Mouse (Mus musculus): ENCODE data around the gene Ap4s1.

Ap4s1 gene

GRCm38 (mm10) chr12:51704572-51704971, 13.7 kb downstream of the Ap4s1 start:
- no peak for DNase-seq

GRCm38 (mm10) chr12:51705778-51706177, 14.9 kb downstream of the Ap4s1 start:
- DNase-seq: no peak

GRCm38 (mm10) chr12:51706673-51707235, 15.9 kb downstream of the Ap4s1 start:
- no peak for DNase-seq

- no peak for DNase-seq
Measured at GRCm38 (mm10) chr12:51708941-51709686, 18.3 kb downstream of the Ap4s1 start.

GRCm38 (mm10) chr12:51709741-51710140, 18.9 kb downstream of the Ap4s1 start:
- DNase-seq: no peak

GRCm38 (mm10) chr12:51710154-51710553, 19.3 kb downstream of the Ap4s1 start:
- DNase-seq: no peak

- no peak for DNase-seq
Measured at GRCm38 (mm10) chr12:51712685-51713084, 21.9 kb downstream of the Ap4s1 start.

GRCm38 (mm10) chr12:51718617-51719016, 27.8 kb downstream of the Ap4s1 start:
- no peak for DNase-seq

- DNase-seq: no peak
Measured at GRCm38 (mm10) chr12:51721836-51722235, 31.0 kb downstream of the Ap4s1 start.

GRCm38 (mm10) chr12:51729058-51729457, 38.2 kb downstream of the Ap4s1 start:
- DNase-seq: no peak

GRCm38 (mm10) chr12:51729827-51730226, 39.0 kb downstream of the Ap4s1 start:
- DNase-seq: no peak

- no peak for DNase-seq
Measured at GRCm38 (mm10) chr12:51734605-51735211, 43.9 kb downstream of the Ap4s1 start.

GRCm38 (mm10) chr12:51735840-51736271, 45.0 kb downstream of the Ap4s1 start:
- no peak for DNase-seq

GRCm38 (mm10) chr12:51736381-51736780, 45.5 kb downstream of the Ap4s1 start:
- DNase-seq: no peak

- no peak for DNase-seq
Measured at GRCm38 (mm10) chr12:51736807-51737206, 46.0 kb downstream of the Ap4s1 start.

GRCm38 (mm10) chr12:51741690-51742089, 50.9 kb downstream of the Ap4s1 start:
- no peak for DNase-seq

GRCm38 (mm10) chr12:51744957-51745356, 54.1 kb downstream of the Ap4s1 start:
- no peak for DNase-seq

- DNase-seq: no peak
Measured at GRCm38 (mm10) chr12:51747348-51747747, 56.5 kb downstream of the Ap4s1 start.

- no peak for DNase-seq
Measured at GRCm38 (mm10) chr12:51755938-51756598, 65.2 kb downstream of the Ap4s1 start.

- DNase-seq: no peak
Measured at GRCm38 (mm10) chr12:51756599-51756961, 65.7 kb downstream of the Ap4s1 start.

GRCm38 (mm10) chr12:51759374-51759773, 68.5 kb downstream of the Ap4s1 start:
- DNase-seq: no peak

- DNase-seq: no peak
Measured at GRCm38 (mm10) chr12:51767454-51767853, 76.6 kb downstream of the Ap4s1 start.

GRCm38 (mm10) chr12:51768702-51769101, 77.9 kb downstream of the Ap4s1 start:
- no peak for DNase-seq

GRCm38 (mm10) chr12:51784842-51785241, 94.0 kb downstream of the Ap4s1 start:
- no peak for DNase-seq
